Mouse (Mus musculus) stomach, embryonic 14.5 days (tissue): ENCODE results near the gene Egfl8. TPM values are rescaled to one million over a fixed set of nuclear protein-coding genes. Genes with fewer than 3 reads are reported as not detected.

Source experiments
- ATAC-seq: fragments of 200-750 bp; cut with Nextera tagmentation; 2 replicates; pipeline ENCODE4 v1.8.0; 2017; ENCODE audit warnings: low read depth, moderate TSS enrichment; ENCODE audit not compliant: insufficient number of reproducible peaks, insufficient read depth, low FRiP score
- H3K27ac ChIP-seq: fragments of 300-500 bp; sonication (generic); 2 replicates; pipeline ENCODE4 v1.5.1; 2014; ENCODE audit warnings: mild to moderate bottlenecking, low read length, moderate library complexity, mixed read lengths
- H3K27me3 ChIP-seq: fragments of 300-500 bp; sonication (generic); 2 replicates; pipeline ENCODE4 v1.6.1; 2014; ENCODE audit warnings: low read length, control low read depth, mixed read lengths; ENCODE audit not compliant: control insufficient read depth, insufficient read depth
- H3K36me3 ChIP-seq: fragments of 300-500 bp; sonication (generic); 2 replicates; pipeline ENCODE4 v1.6.1; 2014; ENCODE audit warnings: mild to moderate bottlenecking, control low read depth, low read length, moderate library complexity, mixed read lengths; ENCODE audit not compliant: control insufficient read depth, insufficient read depth
- H3K4me1 ChIP-seq: fragments of 300-500 bp; sonication (generic); 2 replicates; pipeline ENCODE4 v1.6.1; 2014; ENCODE audit warnings: low read length, control low read depth, mixed read lengths; ENCODE audit not compliant: control insufficient read depth, insufficient read depth
- H3K4me2 ChIP-seq: fragments of 300-500 bp; sonication (generic); replicated peaks from 2 replicates; pipeline ENCODE4 v1.6.1; 2014; ENCODE audit warnings: low read depth, low read length, control low read depth
- H3K4me3 ChIP-seq: fragments of 300-500 bp; sonication (generic); 2 replicates; pipeline ENCODE4 v1.5.1; 2014; ENCODE audit warnings: low read depth, low read length, control low read depth
- H3K9ac ChIP-seq: fragments of 300-500 bp; sonication (generic); replicated peaks from 2 replicates; pipeline ENCODE4 v1.6.1; 2014; ENCODE audit warnings: low read depth, mild to moderate bottlenecking, control low read depth, low read length, moderate library complexity, mixed read lengths
- H3K9me3 ChIP-seq: fragments of 300-500 bp; sonication (generic); 2 replicates; pipeline ENCODE4 v1.6.1; 2016; ENCODE audit warnings: low read depth, low read length, control low read depth; ENCODE audit not compliant: control insufficient read depth
- WGBS: fragments of 180-500 bp; shearing (Covaris S2); extraction: QIAGEN DNeasy Blood & Tissue Kit; methylation state at CpG from one replicate; pipeline ENCODE4 v1.1.7; 2014; 5-methylcytosine and 5-hydroxymethylcytosine counted together
- polyA plus RNA-seq: library from polyadenylated mRNA; unstranded; fragments of >200 nt; fragmentation: Nextera tagmentation; extraction: Ambion mirVana; gene quantifications from 2 replicates; pipeline ENCODE4 v1.2.1, GENCODE M21; 2014

Egfl8 gene
- polyA plus RNA-seq, 1 experiment from 2014 or later = 4.2 TPM

GRCm38 (mm10) chr17:34583819-34584218 lies 32.0 kb downstream of the Egfl8 start:
- no peak for ATAC-seq
- Histone ChIP-seq H3K4me3 (no peak overlapping the region), H3K9ac (no peak overlapping the region), H3K9me3 (no peaks in the 10 kb centered on the region), H3K4me2 (no peak overlapping the region), H3K27me3 (no peaks in the 10 kb centered on the region), H3K4me1 (peaks cover 13% of the 10 kb centered on the region), H3K36me3 (no peaks in the 10 kb centered on the region), H3K27ac (no peak overlapping the region)
- WGBS = 90% methylated on average over 8 of the region's 8 CpGs

GRCm38 (mm10) chr17:34583397-34583796 lies 32.4 kb downstream of the Egfl8 start:
- Histone ChIP-seq H3K27me3 (no peaks in the 10 kb centered on the region), H3K4me2 (no peak overlapping the region), H3K27ac (no peak overlapping the region), H3K9ac (no peak overlapping the region), H3K4me3 (no peak overlapping the region), H3K9me3 (no peaks in the 10 kb centered on the region), H3K4me1 (peaks cover 11% of the 10 kb centered on the region), H3K36me3 (no peaks in the 10 kb centered on the region)
- no peak for ATAC-seq
- WGBS = 63% methylated on average over 7 of the region's 7 CpGs

GRCm38 (mm10) chr17:34582528-34582927 lies 33.2 kb downstream of the Egfl8 start:
- Histone ChIP-seq H3K9me3 (no peaks in the 10 kb centered on the region), H3K27ac (no peak overlapping the region), H3K27me3 (no peaks in the 10 kb centered on the region), H3K36me3 (no peaks in the 10 kb centered on the region), H3K4me1 (peaks cover 5% of the 10 kb centered on the region; the same call in 1 of the 2 replicates), H3K9ac (no peak overlapping the region), H3K4me2 (no peak overlapping the region), H3K4me3 (no peak overlapping the region)
- 75% methylated on average over 12 of the region's 12 CpGs for WGBS
- ATAC-seq = no peak

GRCm38 (mm10) chr17:34578070-34578469 lies 37.7 kb downstream of the Egfl8 start:
- H3K4me3 ChIP-seq = no peak overlapping the region
- no peaks in the 10 kb centered on the region for H3K9me3 ChIP-seq

GRCm38 (mm10) chr17:34576577-34576976 lies 39.2 kb downstream of the Egfl8 start:
- H3K27me3 ChIP-seq = no peaks in the 10 kb centered on the region
- no peaks in the 10 kb centered on the region for H3K9me3 ChIP-seq
- H3K27ac ChIP-seq = no peak overlapping the region
- no peak overlapping the region for H3K4me2 ChIP-seq
- no peak for ATAC-seq
- H3K4me1 ChIP-seq = peaks cover 4% of the 10 kb centered on the region; the same call in 1 of the 2 replicates
- H3K4me3 ChIP-seq = no peak overlapping the region
- no peaks in the 10 kb centered on the region for H3K36me3 ChIP-seq
- no peak overlapping the region for H3K9ac ChIP-seq
- 59% methylated on average over 5 of the region's 5 CpGs for WGBS

More at GRCm38 (mm10) chr17:34578070-34578469, 37.7 kb downstream of the Egfl8 start:
- Histone ChIP-seq H3K4me1 (peaks cover 4% of the 10 kb centered on the region; the same call in 1 of the 2 replicates), H3K36me3 (no peaks in the 10 kb centered on the region), H3K4me2 (no peak overlapping the region), H3K9ac (no peak overlapping the region), H3K27me3 (no peaks in the 10 kb centered on the region), H3K27ac (no peak overlapping the region)
- no peak for ATAC-seq
- 86% methylated on average over 3 of the region's 3 CpGs for WGBS

- ATAC-seq = no peak
- Histone ChIP-seq H3K27me3 (no peaks in the 10 kb centered on the region), H3K9ac (no peak overlapping the region), H3K4me3 (no peak overlapping the region), H3K4me1 (peaks cover 4% of the 10 kb centered on the region; the same call in 1 of the 2 replicates), H3K9me3 (no peaks in the 10 kb centered on the region), H3K27ac (no peak overlapping the region), H3K4me2 (no peak overlapping the region), H3K36me3 (no peaks in the 10 kb centered on the region)
- 12% methylated on average over 15 of the region's 15 CpGs for WGBS
Observed at GRCm38 (mm10) chr17:34572361-34572760, 43.4 kb downstream of the Egfl8 start.

GRCm38 (mm10) chr17:34571875-34572274 lies 43.9 kb downstream of the Egfl8 start:
- Histone ChIP-seq H3K4me1 (peaks cover 4% of the 10 kb centered on the region; the same call in 1 of the 2 replicates), H3K9ac (no peak overlapping the region), H3K9me3 (no peaks in the 10 kb centered on the region), H3K27me3 (no peaks in the 10 kb centered on the region), H3K4me2 (no peak overlapping the region), H3K4me3 (no peak overlapping the region), H3K36me3 (no peaks in the 10 kb centered on the region), H3K27ac (no peak overlapping the region)
- 21% methylated on average over 5 of the region's 5 CpGs for WGBS
- no peak for ATAC-seq

GRCm38 (mm10) chr17:34569919-34570318 lies 45.9 kb downstream of the Egfl8 start:
- H3K4me3 ChIP-seq = no peak overlapping the region
- H3K27me3 ChIP-seq = no peaks in the 10 kb centered on the region
- no peaks in the 10 kb centered on the region for H3K4me1 ChIP-seq
- H3K9ac ChIP-seq = no peak overlapping the region
- no peak overlapping the region for H3K4me2 ChIP-seq
- H3K36me3 ChIP-seq = no peaks in the 10 kb centered on the region
- no peak for ATAC-seq
- H3K27ac ChIP-seq = no peak overlapping the region
- H3K9me3 ChIP-seq = no peaks in the 10 kb centered on the region
- 72% methylated on average over 4 of the region's 4 CpGs for WGBS

GRCm38 (mm10) chr17:34568421-34568820 lies 47.4 kb downstream of the Egfl8 start:
- Histone ChIP-seq H3K4me3 (no peak overlapping the region), H3K4me2 (no peak overlapping the region), H3K4me1 (peaks cover 5% of the 10 kb centered on the region; the same call in 1 of the 2 replicates), H3K9ac (no peak overlapping the region), H3K27me3 (no peaks in the 10 kb centered on the region), H3K9me3 (no peaks in the 10 kb centered on the region), H3K27ac (no peak overlapping the region), H3K36me3 (no peaks in the 10 kb centered on the region)
- 77% methylated on average over 13 of the region's 13 CpGs for WGBS
- ATAC-seq = no peak
